Mouse (Mus musculus) ES-Bruce4 (cell line): ENCODE results near the gene Ooep. TPM values are rescaled to one million over a fixed set of nuclear protein-coding genes. Genes with fewer than 3 reads are reported as not detected.
A peak's percentile ranks its signal among the peaks of the same experiment; 100 is the strongest.
"Not testable (repeated sequence)": the region's sequence is repeated elsewhere in the genome, so short reads cannot be mapped to it uniquely, and the experiment has no call there.

ENCODE experiments used
- H3K27ac ChIP-seq: 2 replicates; pipeline ENCODE4 v1.5.1; 2012; ENCODE audit warnings: low read length, inconsistent platforms; ENCODE audit not compliant: insufficient read depth
- H3K27me3 ChIP-seq: 2 replicates; pipeline ENCODE4 v1.6.1; 2012; ENCODE audit warnings: mild to moderate bottlenecking, low read length, inconsistent platforms; ENCODE audit not compliant: control insufficient read depth, poor library complexity, insufficient read depth, severe bottlenecking
- H3K36me3 ChIP-seq: 2 replicates; pipeline ENCODE4 v1.6.1; 2012; ENCODE audit warnings: inconsistent platforms, mild to moderate bottlenecking, low read length, moderate library complexity; ENCODE audit not compliant: control insufficient read depth, poor library complexity, insufficient read depth, severe bottlenecking
- H3K4me1 ChIP-seq: one replicate; pipeline ENCODE4 v1.8.1; 2011; ENCODE audit warnings: low read length; ENCODE audit not compliant: control insufficient read depth, insufficient read depth
- H3K4me3 ChIP-seq: 2 replicates; pipeline ENCODE4 v1.5.1; 2011; ENCODE audit warnings: low read depth, mild to moderate bottlenecking, low read length
- H3K9ac ChIP-seq: 2 replicates; pipeline ENCODE4 v1.6.1; 2012; ENCODE audit warnings: low read depth, mild to moderate bottlenecking, inconsistent platforms; ENCODE audit not compliant: poor library complexity, severe bottlenecking
- H3K9me3 ChIP-seq: replicated peaks from 2 replicates; pipeline ENCODE4 v1.6.1; 2012; ENCODE audit warnings: mild to moderate bottlenecking, low read length, inconsistent platforms; ENCODE audit not compliant: control insufficient read depth, poor library complexity, insufficient read depth, severe bottlenecking
- CTCF ChIP-seq: IDR thresholded peaks from one replicate; pipeline ENCODE4 v1.8.1; 2011; ENCODE audit warnings: low read depth, low read length
- EP300 ChIP-seq: IDR thresholded peaks from 2 replicates; pipeline ENCODE4 v1.6.1; 2011; ENCODE audit warnings: low read depth, low read length; ENCODE audit not compliant: insufficient read depth
- POLR2A ChIP-seq: IDR thresholded peaks from one replicate; pipeline ENCODE4 v1.8.1; 2011; ENCODE audit warnings: low read length; ENCODE audit not compliant: insufficient read depth
- polyA plus RNA-seq: library from polyadenylated mRNA; stranded (reverse); fragments of >200 nt; gene quantifications from 2 replicates; pipeline ENCODE4 v1.2.4, GENCODE M21; 2011; ENCODE audit warnings: low read depth; ENCODE audit not compliant: missing spikeins, insufficient read depth, insufficient read length

Ooep gene
- polyA plus RNA-seq, 1 experiment, result 86.4 TPM

- Histone ChIP-seq H3K27me3 (no peaks in the 10 kb centered on the region), H3K9ac (no peak overlapping the region), H3K4me3 (no peak overlapping the region), H3K9me3 (no peaks in the 10 kb centered on the region), H3K4me1 (peaks cover 8% of the 10 kb centered on the region), H3K36me3 (0 out of 2 replicates have a peak, but pooled peaks cover 3% of the 10 kb centered on the region), H3K27ac (peak overlapping the region; percentile 100)
- TF ChIP-seq CTCF (no peak), EP300 (peak; percentile 100)
These were observed 7.1 kb downstream of the Ooep start for GRCm38 (mm10) chr9:78371441-78371840.

DNA sequence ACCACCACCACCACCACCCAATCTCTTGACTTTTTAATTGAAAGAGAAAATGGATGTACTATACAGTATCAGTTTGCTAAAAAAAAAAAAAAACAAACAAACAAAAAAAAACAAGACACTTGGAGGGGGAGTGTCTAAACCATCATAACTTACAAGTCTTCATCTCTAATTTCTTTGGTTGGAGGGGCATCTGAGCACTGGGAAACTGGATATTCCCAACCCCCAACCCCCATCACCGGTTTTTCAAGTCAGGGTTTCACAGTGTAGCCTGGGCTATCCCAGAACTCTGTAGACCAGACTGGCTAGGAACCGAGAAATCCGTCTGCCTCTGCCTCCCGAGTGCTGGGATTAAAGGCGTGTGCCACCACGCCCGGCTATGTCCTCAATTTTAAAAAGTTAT, 8.7 kb downstream of the Ooep start:
- Histone ChIP-seq H3K9ac (peak overlapping the region; percentile 69), H3K27me3 (no peaks in the 10 kb centered on the region), H3K4me3 (no peak overlapping the region), H3K36me3 (no peaks in the 10 kb centered on the region), H3K27ac (peak overlapping the region; percentile 100), H3K9me3 (no peaks in the 10 kb centered on the region), H3K4me1 (peaks cover 8% of the 10 kb centered on the region)
- no peak for TF ChIP-seq CTCF
- TF ChIP-seq EP300, result no peak
- no peak for TF ChIP-seq POLR2A

GRCm38 (mm10) chr9:78369349-78369748, 9.2 kb downstream of the Ooep start:
- H3K4me3 ChIP-seq, result no peak overlapping the region
- peak overlapping the region; percentile 100 for H3K27ac ChIP-seq
- H3K4me1 ChIP-seq, result peaks cover 8% of the 10 kb centered on the region
- peak overlapping the region; percentile 69 for H3K9ac ChIP-seq
- H3K36me3 ChIP-seq, result no peaks in the 10 kb centered on the region
- TF ChIP-seq CTCF, result no peak
- peak; percentile 99 for TF ChIP-seq EP300
- no peak for TF ChIP-seq POLR2A
- no peaks in the 10 kb centered on the region for H3K27me3 ChIP-seq
- no peaks in the 10 kb centered on the region for H3K9me3 ChIP-seq

GRCm38 (mm10) chr9:78368671-78369293, 9.7 kb downstream of the Ooep start:
- TF ChIP-seq CTCF (no peak), EP300 (no peak), POLR2A (no peak)
- H3K4me1 ChIP-seq, result peaks cover 5% of the 10 kb centered on the region
- H3K9ac ChIP-seq, result peak overlapping the region; percentile 69
- no peaks in the 10 kb centered on the region for H3K9me3 ChIP-seq
- no peak overlapping the region for H3K4me3 ChIP-seq
- peak overlapping the region; percentile 100 for H3K27ac ChIP-seq
- no peaks in the 10 kb centered on the region for H3K27me3 ChIP-seq
- H3K36me3 ChIP-seq, result no peaks in the 10 kb centered on the region

GRCm38 (mm10) chr9:78367959-78368358, 10.6 kb downstream of the Ooep start, which contains the start of gene Dppa5a:
Gene Dppa5a, minus strand, starts transcription at chr9:78368177.
- peak within 1 kb of the TSS; percentile 86 for H3K4me3 ChIP-seq
- H3K9ac ChIP-seq, result peak within 1 kb of the TSS; percentile 71
- TF ChIP-seq EP300 (peak; percentile 86), POLR2A (peak; percentile 95)
- H3K4me1 ChIP-seq, H3K9me3 ChIP-seq, H3K27me3 ChIP-seq, H3K36me3 ChIP-seq: not testable (repeated sequence)
- peak within 1 kb of the TSS; percentile 100 for H3K27ac ChIP-seq

DNA sequence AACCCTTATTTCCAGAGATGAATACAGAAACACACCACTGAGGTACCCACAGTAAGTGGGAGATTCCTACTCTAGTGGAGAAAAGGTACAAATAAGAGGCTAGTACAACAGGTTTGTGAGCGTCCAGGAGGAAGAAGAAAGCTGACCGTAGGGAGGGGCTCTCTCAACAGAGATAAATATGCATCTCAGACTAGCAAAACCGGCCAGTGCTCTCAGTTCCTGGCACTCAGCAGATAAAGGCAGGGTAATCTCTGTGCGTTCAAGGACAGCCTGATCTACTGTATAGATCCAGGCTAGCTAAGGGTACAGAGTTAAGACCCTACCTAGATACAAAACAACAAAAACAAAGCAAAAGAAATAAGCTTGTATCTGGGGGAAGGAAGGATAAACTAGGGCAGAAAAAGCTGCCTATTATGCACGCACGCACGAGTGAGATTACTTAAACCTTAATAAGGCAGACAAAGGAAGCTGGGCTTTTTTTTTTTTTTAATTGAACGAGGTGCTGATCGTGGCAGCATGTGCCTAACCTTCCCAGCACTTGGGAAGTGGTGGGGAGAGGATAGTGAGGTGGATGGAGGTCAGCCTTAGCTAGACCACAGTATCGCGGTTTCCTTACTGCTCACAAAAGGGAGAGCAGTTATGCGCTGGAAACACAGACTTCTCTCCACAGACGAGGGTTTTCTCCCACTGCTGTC, 12.5 kb downstream of the Ooep start:
- peak overlapping the region; percentile 69 for H3K4me3 ChIP-seq
- no peaks in the 10 kb centered on the region for H3K9me3 ChIP-seq
- no peaks in the 10 kb centered on the region for H3K27me3 ChIP-seq
- H3K9ac ChIP-seq, result peak overlapping the region; percentile 95
- peak; percentile 82; the same call in 1 of the 2 replicates for TF ChIP-seq EP300
- no peak for TF ChIP-seq CTCF
- peak; percentile 46 for TF ChIP-seq POLR2A
- peak overlapping the region; percentile 92 for H3K27ac ChIP-seq
- peaks cover 2% of the 10 kb centered on the region for H3K4me1 ChIP-seq
- no peaks in the 10 kb centered on the region for H3K36me3 ChIP-seq
